Mouse (Mus musculus): ENCODE data around the gene Soat2.
A peak's percentile ranks its signal among the peaks of the same experiment; 100 is the strongest.

Gene Soat2

GRCm38 (mm10) chr15:102192271-102192812, 42.0 kb downstream of the Soat2 start:
- DNase-seq, result no peak

GRCm38 (mm10) chr15:102192820-102193386, 42.6 kb downstream of the Soat2 start:
- DNase-seq, result no peak

- no peak for DNase-seq
These were observed 43.3 kb downstream of the Soat2 start for GRCm38 (mm10) chr15:102193652-102194051.

GRCm38 (mm10) chr15:102194439-102194838, 44.1 kb downstream of the Soat2 start:
- DNase-seq, result no peak

- no peak for DNase-seq
These were observed 45.0 kb downstream of the Soat2 start for GRCm38 (mm10) chr15:102195373-102195772.

GRCm38 (mm10) chr15:102198841-102199240, 48.5 kb downstream of the Soat2 start:
- DNase-seq, result no peak

GRCm38 (mm10) chr15:102202971-102203834, 52.9 kb downstream of the Soat2 start, which contains the start of gene Zfp740:
Gene Zfp740 (plus strand): TSS chr15:102203249.
- peak; percentile 97 for DNase-seq

GRCm38 (mm10) chr15:102203835-102204381, 53.6 kb downstream of the Soat2 start:
- peak; percentile 77 for DNase-seq

GRCm38 (mm10) chr15:102204674-102205505, 54.6 kb downstream of the Soat2 start, which contains the start of gene Csad:
Gene Csad (minus strand): TSS chr15:102204724.
- DNase-seq, result no peak

- DNase-seq, result peak; percentile 55
These were observed 55.5 kb downstream of the Soat2 start for GRCm38 (mm10) chr15:102205779-102206178.

GRCm38 (mm10) chr15:102207351-102207750, 57.0 kb downstream of the Soat2 start:
- DNase-seq, result no peak

GRCm38 (mm10) chr15:102208092-102208561, 57.8 kb downstream of the Soat2 start:
- DNase-seq, result no peak

- DNase-seq, result no peak
These were observed 58.8 kb downstream of the Soat2 start for GRCm38 (mm10) chr15:102209114-102209513.

GRCm38 (mm10) chr15:102210816-102211215, 60.5 kb downstream of the Soat2 start:
- no peak for DNase-seq

GRCm38 (mm10) chr15:102211895-102212294, 61.6 kb downstream of the Soat2 start:
- no peak for DNase-seq
